Mouse (Mus musculus): ENCODE data around the gene Slc6a18. TPM values are rescaled to one million over a fixed set of nuclear protein-coding genes. Genes with fewer than 3 reads are reported as not detected.

The Slc6a18 gene
- total RNA-seq, 2 experiments from 2014 or later = 0.16 to 0.62 TPM

GRCm38 (mm10) chr13:73626410-73626744 is 51.4 kb downstream of the Slc6a18 start:
- no peak for DNase-seq
- intact Hi-C loops (cut with DNase I; ENCODE audit: low total_unique reads) = no loop called here

- intact Hi-C loops (cut with DNase I; ENCODE audit: low total_unique reads) = loop anchor here (5.0 kb wide), 1 partner anchor 108 kb away; no protein-coding TSS in a partner anchor
- no peak for DNase-seq
Measured at GRCm38 (mm10) chr13:73620637-73621036, 57.2 kb downstream of the Slc6a18 start.

- no peak for DNase-seq
- intact Hi-C loops (cut with DNase I; ENCODE audit: low total_unique reads) = no loop called here
Measured at GRCm38 (mm10) chr13:73618406-73618805, 59.4 kb downstream of the Slc6a18 start.

Other genes with a start within 250 kb of the Slc6a18 start
- 1 to 10 TPM; 6.0 to 7.5 TPM for gene Lpcat1, start 210.8 kb downstream of the Slc6a18 start, total RNA-seq (2021)
- not detected for gene Slc6a3, start 141.3 kb downstream of the Slc6a18 start, total RNA-seq (2021)
- gene Clptm1l, start 74.0 kb downstream of the Slc6a18 start, total RNA-seq (2021) = 10 to 100 TPM; 39.5 to 50.3 TPM
- gene Tert, start 51.1 kb downstream of the Slc6a18 start, total RNA-seq (2021) = under 1 TPM; 0.14 to 0.18 TPM
- under 1 TPM in 1 of 2 experiments, not detected in 1; 0.12 TPM for gene Slc6a19, start 26.8 kb upstream of the Slc6a18 start, total RNA-seq (2021)
- 1 to 10 TPM; 4.5 to 5.2 TPM for gene Slc12a7, start 55.1 kb upstream of the Slc6a18 start, total RNA-seq (2021)
- 1 to 10 TPM; 1.6 to 2.2 TPM for gene Nkd2, start 169.6 kb upstream of the Slc6a18 start, total RNA-seq (2021)